Mouse (Mus musculus) neural tube, embryonic 15.5 days (tissue): ENCODE measurements at regions not wholly inside any gene's neighbourhood (a gene's known extent, or its start where the extent isn't known, plus 50 kb on each side); places are given as distances from the start of the nearest gene placed in this dataset.

Source experiments
- ATAC-seq: fragments of 200-750 bp; cut with Nextera tagmentation; 2 replicates; pipeline ENCODE4 v1.8.0; 2017; ENCODE audit warnings: mild to moderate bottlenecking, moderate TSS enrichment, moderate library complexity; ENCODE audit not compliant: low FRiP score
- H3K27ac ChIP-seq: fragments of 300-500 bp; sonication (generic); replicated peaks from 2 replicates; pipeline ENCODE4 v1.5.1; 2015; ENCODE audit warnings: mild to moderate bottlenecking, inconsistent platforms
- H3K27me3 ChIP-seq: fragments of 300-500 bp; sonication (generic); replicated peaks from 2 replicates; pipeline ENCODE4 v1.6.1; 2015; ENCODE audit warnings: inconsistent platforms
- H3K36me3 ChIP-seq: fragments of 300-500 bp; sonication (generic); 2 replicates; pipeline ENCODE4 v1.6.1; 2015; ENCODE audit warnings: inconsistent platforms
- H3K4me1 ChIP-seq: fragments of 300-500 bp; sonication (generic); 2 replicates; pipeline ENCODE4 v1.6.1; 2015; ENCODE audit warnings: inconsistent platforms
- H3K4me2 ChIP-seq: fragments of 300-500 bp; sonication (generic); 2 replicates; pipeline ENCODE4 v1.6.1; 2015; ENCODE audit warnings: inconsistent platforms, mild to moderate bottlenecking, moderate library complexity
- H3K4me3 ChIP-seq: fragments of 300-500 bp; sonication (generic); replicated peaks from 2 replicates; pipeline ENCODE4 v1.5.1; 2015; ENCODE audit warnings: mild to moderate bottlenecking, inconsistent platforms
- H3K9ac ChIP-seq: fragments of 300-500 bp; sonication (generic); replicated peaks from 2 replicates; pipeline ENCODE4 v1.6.1; 2015; ENCODE audit warnings: mild to moderate bottlenecking, inconsistent platforms
- H3K9me3 ChIP-seq: fragments of 300-500 bp; sonication (generic); replicated peaks from 2 replicates; pipeline ENCODE4 v1.6.1; 2016; ENCODE audit warnings: inconsistent platforms
- WGBS: fragments of 180-500 bp; shearing (Covaris S2); methylation state at CpG from one replicate; pipeline ENCODE4 v1.1.7; 2015; ENCODE audit warnings: mixed read lengths; 5-methylcytosine and 5-hydroxymethylcytosine counted together

- WGBS, result 54% methylated on average over 6 of the region's 6 CpGs
- no peaks in the 10 kb centered on the region for H3K36me3 ChIP-seq
- ATAC-seq, result no peak
These were observed 292.6 kb downstream of the Mroh4 start for GRCm38 (mm10) chr15:74343591-74343990.

GRCm38 (mm10) chr15:74333846-74334245 lies 302.3 kb downstream of the Mroh4 start:
- no peak overlapping the region for H3K9ac ChIP-seq
- ATAC-seq, result no peak
- H3K4me2 ChIP-seq, result no peak overlapping the region
- peaks cover 6% of the 10 kb centered on the region; the same call in 1 of the 2 replicates for H3K4me1 ChIP-seq
- H3K9me3 ChIP-seq, result no peaks in the 10 kb centered on the region
- H3K27me3 ChIP-seq, result 0 out of 2 replicates have a peak, but pooled peaks cover 2% of the 10 kb centered on the region
- H3K4me3 ChIP-seq, result no peak overlapping the region
- H3K36me3 ChIP-seq, result no peaks in the 10 kb centered on the region
- no peak overlapping the region for H3K27ac ChIP-seq

More at GRCm38 (mm10) chr15:74343591-74343990, 292.6 kb downstream of the Mroh4 start:
- Histone ChIP-seq H3K9me3 (no peaks in the 10 kb centered on the region), H3K4me2 (no peak overlapping the region), H3K4me3 (no peak overlapping the region), H3K27ac (no peak overlapping the region), H3K27me3 (0 out of 2 replicates have a peak, but pooled peaks cover under 1% of the 10 kb centered on the region), H3K9ac (no peak overlapping the region), H3K4me1 (peaks cover 12% of the 10 kb centered on the region; the same call in 1 of the 2 replicates)

- Histone ChIP-seq H3K36me3 (no peaks in the 10 kb centered on the region), H3K9me3 (no peaks in the 10 kb centered on the region), H3K27ac (no peak overlapping the region), H3K4me3 (no peak overlapping the region), H3K27me3 (no peaks in the 10 kb centered on the region), H3K4me1 (peaks cover 6% of the 10 kb centered on the region; the same call in 1 of the 2 replicates), H3K9ac (no peak overlapping the region), H3K4me2 (no peak overlapping the region)
- WGBS, result 76% methylated on average over 3 of the region's 3 CpGs
- no peak for ATAC-seq
These were observed 306.0 kb downstream of the Mroh4 start for GRCm38 (mm10) chr15:74330131-74330530.

GRCm38 (mm10) chr15:74329221-74329620 lies 306.9 kb downstream of the Mroh4 start:
- Histone ChIP-seq H3K27ac (no peak overlapping the region), H3K4me1 (peaks cover 6% of the 10 kb centered on the region; the same call in 1 of the 2 replicates), H3K27me3 (no peaks in the 10 kb centered on the region), H3K9ac (no peak overlapping the region), H3K4me2 (no peak overlapping the region), H3K36me3 (no peaks in the 10 kb centered on the region), H3K4me3 (no peak overlapping the region), H3K9me3 (no peaks in the 10 kb centered on the region)
- no peak for ATAC-seq
- WGBS, result 49% methylated on average over 14 of the region's 14 CpGs

GRCm38 (mm10) chr15:74326661-74327060 lies 309.5 kb downstream of the Mroh4 start:
- ATAC-seq, result no peak
- no peak overlapping the region for H3K4me3 ChIP-seq
- H3K27ac ChIP-seq, result no peak overlapping the region
- H3K4me2 ChIP-seq, result no peak overlapping the region
- H3K9ac ChIP-seq, result no peak overlapping the region
- WGBS, result 65% methylated on average over 5 of the region's 5 CpGs
- peaks cover 6% of the 10 kb centered on the region; the same call in 1 of the 2 replicates for H3K4me1 ChIP-seq
- H3K36me3 ChIP-seq, result no peaks in the 10 kb centered on the region
- no peaks in the 10 kb centered on the region for H3K27me3 ChIP-seq
- no peaks in the 10 kb centered on the region for H3K9me3 ChIP-seq

GRCm38 (mm10) chr15:74325543-74325942 lies 310.6 kb downstream of the Mroh4 start:
- H3K27ac ChIP-seq, result no peak overlapping the region
- 20% methylated on average over 9 of the region's 9 CpGs for WGBS
- H3K36me3 ChIP-seq, result no peaks in the 10 kb centered on the region
- no peak overlapping the region for H3K4me3 ChIP-seq
- H3K4me2 ChIP-seq, result no peak overlapping the region
- H3K27me3 ChIP-seq, result no peaks in the 10 kb centered on the region
- no peak overlapping the region for H3K9ac ChIP-seq
- peaks cover 6% of the 10 kb centered on the region; the same call in 1 of the 2 replicates for H3K4me1 ChIP-seq
- peak; percentile 48 for ATAC-seq
- H3K9me3 ChIP-seq, result no peaks in the 10 kb centered on the region

- H3K36me3 ChIP-seq, result no peaks in the 10 kb centered on the region
- H3K27ac ChIP-seq, result no peak overlapping the region
- no peak for ATAC-seq
- no peak overlapping the region for H3K4me2 ChIP-seq
- H3K4me1 ChIP-seq, result peaks cover 6% of the 10 kb centered on the region; the same call in 1 of the 2 replicates
- no peaks in the 10 kb centered on the region for H3K27me3 ChIP-seq
- WGBS, result 74% methylated on average over 3 of the region's 3 CpGs
- no peaks in the 10 kb centered on the region for H3K9me3 ChIP-seq
- H3K9ac ChIP-seq, result no peak overlapping the region
- no peak overlapping the region for H3K4me3 ChIP-seq
These were observed 316.7 kb downstream of the Mroh4 start for GRCm38 (mm10) chr15:74319407-74319806.

- H3K36me3 ChIP-seq, result no peaks in the 10 kb centered on the region
- no peak overlapping the region for H3K4me3 ChIP-seq
- H3K27ac ChIP-seq, result no peak overlapping the region
- no peaks in the 10 kb centered on the region for H3K9me3 ChIP-seq
- H3K4me2 ChIP-seq, result no peak overlapping the region
- 25% methylated on average over 3 of the region's 3 CpGs for WGBS
- no peak overlapping the region for H3K9ac ChIP-seq
- ATAC-seq, result no peak
- H3K27me3 ChIP-seq, result no peaks in the 10 kb centered on the region
- peaks cover 6% of the 10 kb centered on the region; the same call in 1 of the 2 replicates for H3K4me1 ChIP-seq
These were observed 317.7 kb downstream of the Mroh4 start for GRCm38 (mm10) chr15:74318422-74318841.

GRCm38 (mm10) chr15:74311082-74311481 lies 325.1 kb downstream of the Mroh4 start:
- ATAC-seq, result no peak
- H3K9me3 ChIP-seq, result no peaks in the 10 kb centered on the region
- 58% methylated on average over 3 of the region's 3 CpGs for WGBS
- H3K4me1 ChIP-seq, result no peaks in the 10 kb centered on the region
- no peaks in the 10 kb centered on the region for H3K27me3 ChIP-seq
- H3K9ac ChIP-seq, result no peak overlapping the region
- H3K36me3 ChIP-seq, result no peaks in the 10 kb centered on the region
- no peak overlapping the region for H3K27ac ChIP-seq
- no peak overlapping the region for H3K4me2 ChIP-seq
- no peak overlapping the region for H3K4me3 ChIP-seq

GRCm38 (mm10) chr15:74306543-74306942 lies 329.6 kb downstream of the Mroh4 start:
- Histone ChIP-seq H3K27ac (no peak overlapping the region), H3K4me1 (no peaks in the 10 kb centered on the region), H3K27me3 (no peaks in the 10 kb centered on the region), H3K9me3 (no peaks in the 10 kb centered on the region), H3K9ac (no peak overlapping the region), H3K4me2 (no peak overlapping the region), H3K36me3 (no peaks in the 10 kb centered on the region), H3K4me3 (no peak overlapping the region)
- no peak for ATAC-seq
- 85% methylated on average over 5 of the region's 5 CpGs for WGBS

GRCm38 (mm10) chr15:74296277-74296676 lies 339.9 kb downstream of the Mroh4 start:
- H3K4me3 ChIP-seq, result no peak overlapping the region
- no peak overlapping the region for H3K4me2 ChIP-seq
- H3K4me1 ChIP-seq, result peaks cover 17% of the 10 kb centered on the region
- H3K27me3 ChIP-seq, result 0 out of 2 replicates have a peak, but pooled peaks cover 3% of the 10 kb centered on the region
- 48% methylated on average over 8 of the region's 8 CpGs for WGBS
- H3K36me3 ChIP-seq, result no peaks in the 10 kb centered on the region
- H3K9me3 ChIP-seq, result no peaks in the 10 kb centered on the region
- H3K9ac ChIP-seq, result no peak overlapping the region
- ATAC-seq, result no peak
- H3K27ac ChIP-seq, result no peak overlapping the region

GRCm38 (mm10) chr15:74294691-74295090 lies 341.5 kb downstream of the Mroh4 start:
- Histone ChIP-seq H3K9me3 (no peaks in the 10 kb centered on the region), H3K4me3 (no peak overlapping the region), H3K9ac (no peak overlapping the region), H3K4me2 (no peak overlapping the region), H3K27me3 (0 out of 2 replicates have a peak, but pooled peaks cover 3% of the 10 kb centered on the region), H3K4me1 (peaks cover 17% of the 10 kb centered on the region), H3K27ac (no peak overlapping the region), H3K36me3 (no peaks in the 10 kb centered on the region)
- no peak for ATAC-seq
- 38% methylated on average over 10 of the region's 10 CpGs for WGBS
